Mouse (Mus musculus) E14TG2a.4 (cell line): ENCODE results near the gene Tgoln1.

ENCODE experiments used
- H3K27me3 ChIP-seq: 2 replicates; pipeline ENCODE4 v1.6.1; 2014; ENCODE audit warnings: low read length, control low read depth; ENCODE audit not compliant: insufficient read depth
- H3K36me3 ChIP-seq: 2 replicates; pipeline ENCODE4 v1.6.1; 2014; ENCODE audit warnings: low read length, control low read depth; ENCODE audit not compliant: insufficient read depth
- H3K4me1 ChIP-seq: replicated peaks from 2 replicates; pipeline ENCODE4 v1.6.1; 2014; ENCODE audit warnings: low read depth, low read length, control low read depth
- H3K4me3 ChIP-seq: replicated peaks from 2 replicates; pipeline ENCODE4 v1.5.1; 2014; ENCODE audit warnings: mild to moderate bottlenecking, low read length
- H3K9me3 ChIP-seq: 2 replicates; pipeline ENCODE4 v1.6.1; 2014; ENCODE audit warnings: low read length, control low read depth
- CTCF ChIP-seq: conservative IDR thresholded peaks from 2 replicates; pipeline ENCODE4 v1.5.1; 2014; ENCODE audit warnings: low read length
- NANOG ChIP-seq: IDR thresholded peaks from 2 replicates; pipeline ENCODE4 v1.6.1; 2014; ENCODE audit warnings: borderline replicate concordance, low read length, mixed read lengths
- POU5F1 ChIP-seq: IDR thresholded peaks from 2 replicates; pipeline ENCODE4 v1.6.1; 2014; ENCODE audit warnings: low read length, borderline replicate concordance

The Tgoln1 gene

DNA sequence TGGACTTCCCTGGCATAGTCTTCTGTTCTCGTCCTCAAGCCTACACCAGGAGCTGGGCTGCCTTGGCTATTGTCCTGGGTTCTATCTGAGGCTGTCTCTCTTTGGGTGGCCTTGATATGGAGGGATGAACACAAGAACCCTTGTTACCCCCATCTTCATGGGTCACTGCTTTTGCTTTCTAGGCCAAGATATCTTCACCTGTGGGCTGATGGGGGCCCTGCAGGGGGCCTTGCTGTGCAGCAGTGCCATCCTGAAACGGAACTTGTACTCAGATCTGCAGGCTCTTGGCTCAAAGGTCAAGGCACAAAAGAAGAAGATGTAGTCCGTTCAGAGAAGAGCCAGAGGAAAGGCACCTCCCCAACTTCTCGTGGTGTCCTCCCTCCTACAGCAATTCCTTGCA lies 9.7 kb downstream of the Tgoln1 start:
- H3K4me1 ChIP-seq: peaks cover 7% of the 10 kb centered on the region; the same call in 1 of the 2 replicates
- no peak overlapping the region for H3K4me3 ChIP-seq
- no peaks in the 10 kb centered on the region for H3K27me3 ChIP-seq
- TF ChIP-seq POU5F1 (no peak), CTCF (no peak), NANOG (no peak)
- no peaks in the 10 kb centered on the region for H3K9me3 ChIP-seq
- peaks cover 98% of the 10 kb centered on the region for H3K36me3 ChIP-seq

DNA sequence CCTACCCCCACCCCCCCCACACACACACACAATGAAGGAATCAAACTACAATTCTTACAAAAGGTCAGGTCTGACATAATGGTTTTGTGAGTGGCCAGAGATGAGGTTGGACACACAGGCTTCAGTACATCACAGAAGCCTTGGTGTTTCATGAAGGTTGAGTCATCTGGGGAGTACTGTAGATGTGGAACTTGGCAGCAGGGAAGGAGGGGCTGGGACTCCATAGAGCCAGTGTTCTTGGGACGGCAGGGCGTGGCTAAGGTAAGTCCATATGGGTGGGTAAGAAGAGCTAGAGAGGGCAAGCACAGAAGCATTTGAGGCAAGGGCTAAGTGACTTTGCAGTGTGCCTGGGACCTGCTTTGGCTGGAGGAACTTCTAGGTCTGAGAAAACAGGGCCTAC lies 12.7 kb downstream of the Tgoln1 start:
- Histone ChIP-seq H3K4me3 (no peak overlapping the region), H3K27me3 (no peaks in the 10 kb centered on the region), H3K4me1 (peaks cover 29% of the 10 kb centered on the region), H3K36me3 (peaks cover 74% of the 10 kb centered on the region), H3K9me3 (no peaks in the 10 kb centered on the region)
- TF ChIP-seq CTCF (no peak), NANOG (no peak), POU5F1 (no peak)

DNA sequence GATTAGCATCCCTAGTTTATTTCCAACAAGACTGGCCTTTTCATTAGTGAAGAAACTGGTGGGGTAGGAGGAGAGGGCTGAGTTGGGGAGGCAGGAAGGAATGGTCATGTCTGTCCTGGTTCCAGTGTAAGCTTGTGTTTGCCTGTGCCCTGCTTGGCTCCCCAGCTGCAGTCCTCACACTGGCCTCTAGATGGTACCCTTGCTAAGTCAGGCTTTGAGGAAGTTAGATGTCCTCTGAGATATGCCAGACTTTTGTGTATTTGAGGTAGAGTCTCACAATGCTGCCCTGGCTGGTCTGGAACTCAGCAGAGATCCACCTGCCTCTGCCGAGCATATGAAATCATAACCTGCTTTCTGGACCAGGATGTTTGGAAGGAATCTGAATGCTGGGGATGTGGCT lies 15.1 kb downstream of the Tgoln1 start:
- TF ChIP-seq CTCF (peak; percentile 96), POU5F1 (no peak)
- Histone ChIP-seq H3K4me1 (peaks cover 48% of the 10 kb centered on the region), H3K27me3 (no peaks in the 10 kb centered on the region; the same call in 1 of the 2 replicates), H3K36me3 (peaks cover 52% of the 10 kb centered on the region), H3K4me3 (no peak overlapping the region), H3K9me3 (no peaks in the 10 kb centered on the region)

DNA sequence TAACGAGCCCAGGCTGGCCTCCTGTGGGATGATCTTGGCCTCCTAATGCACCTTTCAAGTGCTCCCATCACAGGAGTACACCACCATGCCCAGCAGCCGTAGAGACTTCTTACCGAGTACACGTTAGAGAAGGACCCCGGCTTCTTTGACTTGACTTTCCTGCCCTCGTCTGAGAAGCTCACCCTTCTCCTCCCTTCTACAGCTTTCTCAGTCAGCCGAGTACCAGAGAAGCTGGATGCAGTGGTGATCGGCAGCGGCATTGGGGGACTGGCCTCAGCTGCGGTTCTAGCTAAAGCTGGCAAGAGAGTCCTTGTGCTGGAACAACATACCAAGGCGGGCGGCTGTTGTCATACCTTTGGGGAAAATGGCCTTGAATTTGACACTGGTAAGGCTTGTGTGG lies 16.0 kb downstream of the Tgoln1 start:
- Histone ChIP-seq H3K9me3 (no peaks in the 10 kb centered on the region), H3K4me1 (peaks cover 48% of the 10 kb centered on the region), H3K27me3 (no peaks in the 10 kb centered on the region; the same call in 1 of the 2 replicates), H3K36me3 (peaks cover 43% of the 10 kb centered on the region), H3K4me3 (no peak overlapping the region)
- TF ChIP-seq NANOG: no peak
- TF ChIP-seq POU5F1: no peak
- TF ChIP-seq CTCF: no peak

DNA sequence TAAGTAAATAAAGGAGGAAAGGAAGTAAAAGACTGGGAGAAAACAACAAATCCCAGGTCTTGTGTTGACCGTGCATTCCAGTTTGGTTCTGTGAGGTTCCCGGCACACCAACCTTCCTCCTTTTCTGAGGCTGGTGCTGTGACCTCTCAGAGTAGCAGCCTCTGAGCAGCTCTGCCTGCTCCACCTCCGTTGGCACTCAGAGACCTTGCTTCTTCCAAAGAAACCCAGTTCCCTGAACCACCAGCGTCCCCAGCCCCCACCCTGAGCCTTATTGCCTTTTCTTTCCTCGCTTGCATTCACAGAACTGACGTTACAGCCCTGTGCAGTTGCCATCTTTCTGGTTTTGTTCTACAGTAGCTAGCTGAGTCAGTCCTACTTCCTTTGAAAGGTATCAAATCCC lies 16.6 kb downstream of the Tgoln1 start:
- H3K27me3 ChIP-seq: no peaks in the 10 kb centered on the region; the same call in 1 of the 2 replicates
- H3K9me3 ChIP-seq: no peaks in the 10 kb centered on the region
- no peak overlapping the region for H3K4me3 ChIP-seq
- peaks cover 37% of the 10 kb centered on the region for H3K36me3 ChIP-seq
- peaks cover 48% of the 10 kb centered on the region for H3K4me1 ChIP-seq
- TF ChIP-seq NANOG (no peak), CTCF (no peak), POU5F1 (no peak)

DNA sequence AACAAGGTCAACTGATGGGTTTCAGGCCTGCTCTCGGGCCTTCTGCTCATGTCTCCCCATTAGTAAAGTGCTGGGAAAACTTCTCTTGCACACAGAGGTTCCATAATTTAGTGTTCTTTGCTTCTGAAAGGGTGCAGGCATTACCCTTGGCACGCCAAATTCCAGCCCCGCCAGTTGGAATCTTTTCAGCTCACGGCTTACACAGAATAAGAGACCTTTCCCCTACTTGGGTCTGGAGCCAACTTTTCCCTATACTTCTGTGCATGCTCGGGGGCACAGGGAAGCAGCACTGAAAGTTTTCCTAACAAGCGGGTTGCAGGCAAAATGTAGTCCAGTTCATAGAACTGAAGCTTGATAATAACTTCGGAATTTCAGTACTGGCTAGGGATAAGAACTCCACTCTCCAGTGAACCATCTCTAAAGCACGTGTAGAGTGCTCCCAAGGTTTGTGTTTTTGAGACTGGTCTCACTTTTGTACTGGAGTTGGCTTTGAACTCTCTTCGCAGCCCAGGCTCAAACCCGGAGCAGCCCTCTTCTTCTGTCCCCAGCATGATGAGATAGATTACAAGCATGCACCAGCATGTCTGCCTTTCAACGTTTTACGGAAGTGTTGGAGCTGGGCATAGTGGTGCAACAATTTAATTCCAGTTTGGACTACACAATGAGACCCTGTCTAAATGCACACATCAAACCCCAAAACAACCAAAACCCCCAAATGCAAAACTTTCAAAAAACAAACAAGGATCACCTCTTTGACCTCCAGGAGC lies 17.8 kb downstream of the Tgoln1 start:
- no peaks in the 10 kb centered on the region for H3K9me3 ChIP-seq
- peaks cover 30% of the 10 kb centered on the region for H3K36me3 ChIP-seq
- H3K4me1 ChIP-seq: peaks cover 42% of the 10 kb centered on the region
- no peak for TF ChIP-seq CTCF
- TF ChIP-seq NANOG: no peak
- no peak for TF ChIP-seq POU5F1
- no peaks in the 10 kb centered on the region; the same call in 1 of the 2 replicates for H3K27me3 ChIP-seq
- peak overlapping the region; percentile 82 for H3K4me3 ChIP-seq

DNA sequence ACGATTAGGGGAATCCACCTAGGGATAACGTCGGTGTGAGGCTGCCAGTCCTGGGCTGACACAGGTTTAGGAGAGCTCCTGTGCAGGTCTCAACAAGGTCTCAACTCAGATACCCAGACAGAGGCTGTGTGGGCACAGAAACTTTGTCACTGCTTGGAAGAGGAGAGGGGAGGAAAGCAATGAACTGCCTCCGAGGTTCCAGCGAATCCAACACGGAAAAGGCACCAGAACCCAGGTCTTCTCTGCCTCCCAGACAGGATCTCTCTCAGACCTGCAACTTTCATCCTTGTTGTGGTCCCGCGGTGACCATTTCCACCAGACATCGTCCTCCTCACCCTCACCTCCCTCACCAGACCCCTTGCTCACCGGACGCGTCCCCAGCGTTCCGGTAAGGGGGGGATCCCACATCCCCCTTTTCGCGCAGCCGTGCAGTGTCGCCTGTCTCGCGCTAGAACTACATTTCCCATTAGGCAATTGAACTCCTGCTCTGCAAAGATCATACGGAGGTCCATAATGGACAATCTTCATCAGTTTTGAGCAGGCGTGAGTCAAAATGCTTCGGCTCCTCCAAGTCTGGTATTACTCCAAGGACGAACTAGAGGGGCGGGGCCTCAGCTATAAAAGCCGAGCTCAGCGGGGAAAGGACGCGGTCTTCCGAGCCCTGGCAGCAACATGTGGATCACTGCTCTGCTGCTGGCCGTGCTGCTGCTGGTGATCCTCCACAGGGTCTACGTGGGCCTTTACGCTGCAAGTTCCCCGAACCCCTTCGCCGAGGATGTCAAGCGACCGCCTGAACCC lies 18.6 kb downstream of the Tgoln1 start, which contains the start of the genes Elmod3 and Retsat:
Gene Elmod3 (minus strand): TSS at position 458 of the 798 bp plus-strand sequence.
Gene Retsat (plus strand): TSS at position 520 of the 798 bp plus-strand sequence.
- Histone ChIP-seq H3K27me3 (no peaks in the 10 kb centered on the region; the same call in 1 of the 2 replicates), H3K4me3 (peak within 1 kb of the TSS; percentile 82), H3K36me3 (peaks cover 22% of the 10 kb centered on the region), H3K9me3 (no peaks in the 10 kb centered on the region), H3K4me1 (peaks cover 41% of the 10 kb centered on the region)
- TF ChIP-seq CTCF: no peak
- TF ChIP-seq POU5F1: no peak
- TF ChIP-seq NANOG: no peak

DNA sequence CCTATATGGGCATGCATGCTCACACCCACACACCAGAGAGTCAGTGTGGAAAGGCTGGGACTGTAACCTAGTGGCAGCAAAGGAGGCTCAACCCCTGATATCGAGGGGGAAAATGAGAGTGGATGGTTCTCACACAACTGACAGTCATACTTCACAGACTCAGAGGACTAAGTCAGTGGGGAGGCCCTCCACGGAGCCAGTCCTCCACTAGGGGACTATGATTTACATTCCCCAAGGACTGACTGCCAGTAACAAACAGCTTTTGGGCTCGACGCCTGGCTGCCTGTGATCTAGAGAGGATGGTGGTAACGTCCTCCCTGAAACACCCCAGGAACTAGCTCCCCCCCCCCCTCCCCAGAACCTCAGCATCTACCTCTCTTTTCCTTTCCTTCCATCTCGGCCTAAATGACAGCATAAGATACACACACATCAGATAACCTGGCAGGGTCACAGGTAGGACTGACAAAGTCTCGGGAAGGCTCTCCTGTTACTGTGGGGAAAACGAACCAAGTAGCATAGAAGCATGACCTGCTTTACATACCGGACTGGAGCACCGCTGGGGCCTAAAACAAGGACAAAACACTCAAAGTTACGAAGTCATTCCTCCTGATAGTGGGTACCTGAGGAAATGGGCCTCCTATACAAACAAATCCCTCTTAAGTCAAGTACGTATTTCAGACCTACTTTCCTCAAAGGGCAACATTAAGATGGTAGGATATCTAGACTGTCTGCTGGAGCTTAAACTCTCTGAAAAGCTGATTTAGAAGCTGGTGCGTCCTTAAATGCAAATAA lies 19.5 kb downstream of the Tgoln1 start:
- H3K36me3 ChIP-seq: peaks cover 13% of the 10 kb centered on the region; the same call in 1 of the 2 replicates
- TF ChIP-seq POU5F1 (no peak), CTCF (no peak), NANOG (no peak)
- H3K9me3 ChIP-seq: no peaks in the 10 kb centered on the region
- H3K27me3 ChIP-seq: no peaks in the 10 kb centered on the region; the same call in 1 of the 2 replicates
- H3K4me3 ChIP-seq: peak overlapping the region; percentile 82
- peaks cover 43% of the 10 kb centered on the region for H3K4me1 ChIP-seq
